Mouse (Mus musculus): ENCODE measurements around the gene Slc40a1.

- no peak for TF ChIP-seq EP300 (IDR thresholded peaks at IDR 0.05; ENCODE audit: low read depth)
- TF ChIP-seq CTCF (IDR thresholded peaks at IDR 0.05; ENCODE audit: low read depth), result no peak
Observed at GRCm38 (mm10) chr1:45865727-45866126, 60.6 kb downstream of the Slc40a1 start.

Measured in liver, embryonic 14.5 days (tissue).